Mouse (Mus musculus): ENCODE measurements at regions not wholly inside any gene's neighbourhood (a gene's known extent, or its start where the extent isn't known, plus 50 kb on each side); places are given as distances from the start of the nearest gene placed in this dataset.

GRCm38 (mm10) chr11:79825881-79826280 is 136.3 kb downstream of the Utp6 start:
- CTCF ChIA-PET, result no interaction called here

GRCm38 (mm10) chr11:79823631-79824310 is 138.4 kb downstream of the Utp6 start:
- CTCF ChIA-PET, result no interaction called here

- CTCF ChIA-PET, result no interaction called here
Observed at GRCm38 (mm10) chr11:79821986-79822385, 140.2 kb downstream of the Utp6 start.

GRCm38 (mm10) chr11:79815156-79815555 is 147.0 kb downstream of the Utp6 start:
- CTCF ChIA-PET, result no interaction called here

GRCm38 (mm10) chr11:79806911-79807466 is 155.2 kb downstream of the Utp6 start:
- CTCF ChIA-PET, result no interaction called here

- CTCF ChIA-PET, result no interaction called here
Observed at GRCm38 (mm10) chr11:79806417-79806816, 155.8 kb downstream of the Utp6 start.

- CTCF ChIA-PET, result no interaction called here
Observed at GRCm38 (mm10) chr11:79805981-79806415, 156.2 kb downstream of the Utp6 start.

GRCm38 (mm10) chr11:79803971-79804370 is 158.2 kb downstream of the Utp6 start:
- CTCF ChIA-PET, result no interaction called here

GRCm38 (mm10) chr11:79803006-79803405 is 159.2 kb downstream of the Utp6 start:
- CTCF ChIA-PET, result no interaction called here

- CTCF ChIA-PET, result no interaction called here
Observed at GRCm38 (mm10) chr11:79802566-79802965, 159.6 kb downstream of the Utp6 start.

- CTCF ChIA-PET, result no interaction called here
Observed at GRCm38 (mm10) chr11:79800256-79800655, 161.9 kb downstream of the Utp6 start.

GRCm38 (mm10) chr11:79788251-79788741 is 173.9 kb downstream of the Utp6 start:
- CTCF ChIA-PET, result no interaction called here

GRCm38 (mm10) chr11:79787766-79788165 is 174.4 kb downstream of the Utp6 start:
- CTCF ChIA-PET, result no interaction called here

- CTCF ChIA-PET, result no interaction called here
Observed at GRCm38 (mm10) chr11:79784071-79784470, 178.1 kb downstream of the Utp6 start.

- CTCF ChIA-PET, result no interaction called here
Observed at GRCm38 (mm10) chr11:79781966-79782365, 180.2 kb downstream of the Utp6 start.

GRCm38 (mm10) chr11:79779756-79780155 is 182.4 kb downstream of the Utp6 start:
- CTCF ChIA-PET, result interaction anchor here (0.5 kb wide), 1 partner anchor 136 kb away, joined by 4 read pairs; no protein-coding TSS in a partner anchor

GRCm38 (mm10) chr11:79778522-79778921 is 183.7 kb downstream of the Utp6 start:
- CTCF ChIA-PET, result no interaction called here

GRCm38 (mm10) chr11:79777988-79778387 is 184.2 kb downstream of the Utp6 start:
- CTCF ChIA-PET, result no interaction called here

GRCm38 (mm10) chr11:79776577-79776976 is 185.6 kb downstream of the Rab11fip4 start:
- CTCF ChIA-PET, result no interaction called here

- CTCF ChIA-PET, result no interaction called here
Observed at GRCm38 (mm10) chr11:79773755-79774154, 182.7 kb downstream of the Rab11fip4 start.

- CTCF ChIA-PET, result no interaction called here
Observed at GRCm38 (mm10) chr11:79771431-79771830, 180.4 kb downstream of the Rab11fip4 start.

GRCm38 (mm10) chr11:79767111-79767510 is 176.1 kb downstream of the Rab11fip4 start:
- CTCF ChIA-PET, result no interaction called here

GRCm38 (mm10) chr11:79766036-79766435 is 175.0 kb downstream of the Rab11fip4 start:
- CTCF ChIA-PET, result no interaction called here

- CTCF ChIA-PET, result no interaction called here
Observed at GRCm38 (mm10) chr11:79765396-79765795, 174.4 kb downstream of the Rab11fip4 start.

Measured in spleen, embryonic (tissue).